Comparison of ENCODE assay signal across 22 mouse cellular contexts in the genomic region with DNA sequence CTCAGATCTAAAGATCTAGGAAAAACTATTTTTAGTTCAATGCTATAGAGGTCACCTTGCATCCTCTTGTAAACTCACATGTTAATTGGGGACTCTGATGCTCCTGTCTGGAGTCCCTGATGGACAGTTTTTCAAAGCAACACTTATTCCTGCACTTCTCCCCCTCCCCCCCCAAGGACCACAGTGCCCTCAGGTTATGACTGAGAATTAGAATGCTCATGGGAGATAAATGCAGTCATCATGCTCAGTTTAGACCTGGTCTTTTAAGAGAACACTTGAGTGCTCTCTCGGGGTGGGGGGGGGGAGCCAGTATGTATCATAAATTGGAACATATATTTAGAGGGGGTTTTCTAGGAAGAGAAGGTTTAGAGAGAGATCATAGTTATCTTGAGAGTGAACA.
"Had no signal": no experiment of that assay in that cellular context is flagged by ENCODE, and none has a peak within 500 bp of the region (broad histone marks: within the 10 kb centered on the region; RNA-seq: fewer than 3 reads in every experiment).

No protein-coding gene starts in this region.

- H3K27me3 ChIP-seq: heart, embryonic 12.5 days; hindbrain, embryonic 12.5 days; intestine, embryonic 15.5 days; limb, embryonic 13.5 days; limb, embryonic 15.5 days; liver, embryonic 12.5 days had no signal

- H3K9ac ChIP-seq: heart, embryonic 12.5 days; hindbrain, embryonic 12.5 days; hindbrain, embryonic 14.5 days; intestine, embryonic 15.5 days; limb, embryonic 13.5 days; limb, embryonic 15.5 days; liver, embryonic 12.5 days had no signal

- H3K4me3 ChIP-seq: gastrocnemius, adult 2 months; heart, embryonic 10.5 days; heart, embryonic 12.5 days; hindbrain, embryonic 10.5 days; hindbrain, embryonic 12.5 days; intestine, embryonic 15.5 days; layer of hippocampus, adult 2 months; limb, embryonic 13.5 days; limb, embryonic 15.5 days; liver, embryonic 12.5 days had no signal

- DNase-seq: gastrocnemius, adult 2 months; gastrocnemius, postnatal 10 days; gastrocnemius, postnatal 25 days; heart, adult 18-20 months; heart, postnatal 10 days; heart, postnatal 4 days; kidney, adult 18-20 months; kidney, adult 8-10 months; kidney, postnatal 10 days; kidney, postnatal 25 days; kidney, postnatal 4 days; left cerebral cortex, postnatal 4 days had no signal

- H3K27ac ChIP-seq: gastrocnemius, adult 2 months; heart, embryonic 10.5 days; hindbrain, embryonic 10.5 days; hindbrain, embryonic 12.5 days; hindbrain, embryonic 14.5 days; intestine, embryonic 15.5 days; layer of hippocampus, adult 2 months; limb, embryonic 13.5 days; limb, embryonic 15.5 days; liver, embryonic 12.5 days had no signal

- H3K4me2 ChIP-seq: heart, embryonic 12.5 days; hindbrain, embryonic 12.5 days; hindbrain, embryonic 14.5 days; intestine, embryonic 15.5 days; limb, embryonic 13.5 days; limb, embryonic 15.5 days; liver, embryonic 12.5 days had no signal

- H3K4me1 ChIP-seq: heart, embryonic 10.5 days; heart, embryonic 12.5 days; hindbrain, embryonic 10.5 days; hindbrain, embryonic 12.5 days; intestine, embryonic 15.5 days; limb, embryonic 13.5 days; limb, embryonic 15.5 days had no signal

- H3K36me3 ChIP-seq: heart, embryonic 10.5 days; heart, embryonic 12.5 days; hindbrain, embryonic 10.5 days; hindbrain, embryonic 12.5 days; intestine, embryonic 15.5 days; limb, embryonic 13.5 days; limb, embryonic 15.5 days; liver, embryonic 12.5 days had no signal

- H3K9me3 ChIP-seq: heart, embryonic 10.5 days; heart, embryonic 12.5 days; hindbrain, embryonic 10.5 days; hindbrain, embryonic 12.5 days; intestine, embryonic 15.5 days; limb, embryonic 13.5 days; limb, embryonic 15.5 days; liver, embryonic 12.5 days had no signal
